Mouse (Mus musculus): Measurements from ENCODE around the gene Pigq. TPM values are rescaled to one million over a fixed set of nuclear protein-coding genes. Genes with fewer than 3 reads are reported as not detected.

Gene Pigq
- total RNA-seq, 2 experiments from 2014 or later, result 1,336 to 1,728 TPM

DNA sequence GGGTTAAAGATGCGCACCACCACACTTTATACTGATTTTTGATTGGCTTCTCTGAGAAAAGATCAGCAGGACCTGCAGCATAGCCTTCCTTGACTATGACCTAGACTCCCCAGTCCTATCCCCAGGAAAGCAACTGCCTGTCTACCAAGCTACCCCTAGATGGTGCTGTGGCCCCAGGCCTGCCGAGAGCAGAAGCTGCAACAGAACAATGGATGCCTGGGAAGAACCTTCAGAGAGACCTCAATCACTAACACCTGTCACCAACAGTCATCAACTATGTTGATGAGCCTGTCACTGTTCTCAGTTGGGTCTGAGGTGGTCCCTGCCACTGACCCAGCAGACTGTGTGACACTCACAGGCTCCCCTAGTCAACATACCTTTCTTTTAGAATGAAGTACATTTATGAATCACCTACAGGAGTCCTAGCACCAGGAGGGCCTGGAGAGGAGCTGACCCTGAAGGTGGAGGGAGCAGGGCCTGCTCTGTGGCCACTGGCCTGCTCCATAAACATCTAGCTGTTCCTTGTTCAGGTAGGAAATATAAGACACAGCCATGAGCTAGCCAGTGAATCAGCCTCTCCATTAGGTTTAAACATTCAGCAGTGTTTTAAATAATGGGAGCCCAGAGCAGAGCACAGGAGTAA, 50.6 kb downstream of the Pigq start:
- ATAC-seq (replicated peaks; ENCODE audit: low FRiP score, poor library complexity, severe bottlenecking), result peak; percentile 93

DNA sequence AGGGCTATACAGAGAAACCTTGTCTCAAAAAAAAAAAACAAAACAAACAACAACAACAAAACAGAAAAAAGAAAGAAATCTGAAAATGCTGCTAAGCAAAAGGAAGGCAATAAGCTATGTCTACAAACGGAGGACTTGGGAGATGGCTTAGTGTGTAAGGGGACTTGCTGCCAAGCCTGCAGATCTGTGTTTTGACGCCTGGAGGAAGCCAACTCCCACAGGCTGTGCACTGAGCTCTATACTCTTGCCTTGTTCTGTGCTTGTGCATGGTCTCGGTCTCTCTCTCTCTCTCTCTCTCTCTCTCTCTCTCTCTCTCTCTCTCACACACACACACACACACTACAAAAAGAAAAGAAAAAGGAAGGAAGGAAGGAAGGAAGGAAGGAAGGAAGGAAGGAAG, 55.9 kb downstream of the Pigq start:
- ATAC-seq (replicated peaks; ENCODE audit: low FRiP score, poor library complexity, severe bottlenecking), result no peak

DNA sequence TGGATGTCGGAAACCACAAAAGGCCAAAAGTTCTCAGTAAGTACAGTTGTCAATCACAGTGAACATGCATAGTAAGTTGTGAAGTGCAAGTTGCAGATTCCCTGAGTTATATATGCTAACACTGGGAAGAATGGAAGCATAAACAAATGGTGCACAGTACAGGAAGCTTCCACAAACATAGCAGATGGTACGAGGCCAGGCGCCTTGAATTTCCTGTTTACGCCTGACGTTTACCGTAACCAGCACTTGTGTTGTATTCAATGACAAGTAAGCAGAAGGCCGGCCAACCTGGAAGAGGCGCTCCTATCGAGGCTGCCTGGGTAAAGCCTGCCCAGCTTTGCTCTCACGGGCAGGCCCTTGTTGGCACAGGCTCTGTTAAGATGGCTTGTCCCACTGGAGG, 57.3 kb downstream of the Pigq start:
- no peak for ATAC-seq (replicated peaks; ENCODE audit: low FRiP score, poor library complexity, severe bottlenecking)

DNA sequence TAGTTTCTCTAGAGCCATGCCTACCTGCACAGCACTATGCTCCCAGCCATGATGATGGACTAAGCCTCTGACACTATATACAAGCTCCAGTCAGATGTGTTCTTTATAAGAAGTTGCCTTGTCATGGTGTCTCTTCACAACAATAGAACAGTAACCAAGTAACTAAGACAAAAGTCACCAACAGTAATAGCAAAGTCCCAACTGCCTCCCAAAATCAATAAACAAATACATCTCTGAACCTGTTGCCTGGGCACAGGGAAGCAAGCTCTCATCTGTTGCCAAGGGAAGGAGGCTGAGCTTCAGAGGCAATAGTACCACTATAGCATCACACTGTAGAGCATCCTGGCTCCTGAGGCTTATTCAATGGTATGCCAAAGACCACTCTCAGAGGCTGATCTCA, 57.9 kb downstream of the Pigq start:
- no peak for ATAC-seq (replicated peaks; ENCODE audit: low FRiP score, poor library complexity, severe bottlenecking)

DNA sequence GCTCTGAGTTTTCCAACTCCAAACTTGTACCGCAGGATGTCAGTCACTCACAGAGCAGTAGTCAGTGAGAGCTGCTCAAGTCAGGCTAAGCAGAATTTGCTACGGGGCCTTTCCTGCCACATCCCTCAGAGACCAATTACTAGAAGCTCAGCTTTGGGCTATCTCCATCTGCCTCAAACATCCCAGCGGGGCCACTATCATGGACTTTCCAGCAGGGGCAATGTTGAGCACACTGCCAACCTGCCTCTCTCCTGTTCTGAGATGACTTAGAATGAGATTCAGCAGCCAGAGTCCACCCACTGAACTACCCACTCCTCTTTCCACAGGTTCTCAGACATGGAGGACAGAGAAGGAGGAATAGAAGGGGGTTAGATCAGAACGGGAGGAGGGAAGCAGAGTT, 59.1 kb downstream of the Pigq start:
- peak; percentile 60; the same call in 1 of the 2 replicates for ATAC-seq (replicated peaks; ENCODE audit: low FRiP score, poor library complexity, severe bottlenecking)

DNA sequence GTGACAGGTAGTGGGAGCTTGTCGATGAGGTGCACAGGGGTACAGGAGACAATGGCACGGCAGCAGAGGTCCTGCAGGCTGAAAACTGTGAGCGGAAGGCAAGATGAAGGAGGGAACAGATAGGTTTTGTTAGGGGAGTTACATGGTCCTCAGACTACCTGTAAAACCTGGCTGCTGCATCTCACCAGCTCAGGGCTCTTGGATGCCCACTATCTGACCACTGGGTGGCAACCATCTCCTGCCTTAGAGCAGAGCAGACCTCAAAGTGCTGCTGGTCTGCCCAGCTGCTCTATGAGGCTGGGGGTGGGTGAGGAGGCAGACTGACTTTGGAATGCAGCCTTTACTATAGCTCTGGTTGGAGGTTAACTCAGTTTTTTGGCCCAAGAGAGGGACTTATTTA, 60.9 kb downstream of the Pigq start:
- no peak for ATAC-seq (replicated peaks; ENCODE audit: low FRiP score, poor library complexity, severe bottlenecking)

DNA sequence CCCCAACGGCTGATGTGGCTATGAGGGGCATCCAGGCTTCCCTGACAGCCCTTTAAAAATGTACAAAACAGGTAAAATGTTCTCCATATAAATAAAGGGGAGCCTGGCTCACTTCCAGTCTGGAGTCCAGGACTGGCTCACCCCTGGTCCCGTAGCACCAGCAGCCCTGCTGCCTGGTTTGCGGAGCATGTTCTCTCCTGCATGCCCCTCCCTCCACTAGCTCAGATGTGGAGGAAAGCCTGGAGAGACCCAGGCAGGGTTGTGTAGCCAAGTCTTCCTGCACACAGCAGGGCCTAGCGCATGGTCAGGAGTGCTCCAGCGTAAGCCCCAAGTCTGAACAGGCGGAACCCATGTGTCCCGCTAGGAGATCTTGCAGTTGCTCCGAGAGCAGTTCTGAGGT, 61.5 kb downstream of the Pigq start:
- no peak for ATAC-seq (replicated peaks; ENCODE audit: low FRiP score, poor library complexity, severe bottlenecking)

DNA sequence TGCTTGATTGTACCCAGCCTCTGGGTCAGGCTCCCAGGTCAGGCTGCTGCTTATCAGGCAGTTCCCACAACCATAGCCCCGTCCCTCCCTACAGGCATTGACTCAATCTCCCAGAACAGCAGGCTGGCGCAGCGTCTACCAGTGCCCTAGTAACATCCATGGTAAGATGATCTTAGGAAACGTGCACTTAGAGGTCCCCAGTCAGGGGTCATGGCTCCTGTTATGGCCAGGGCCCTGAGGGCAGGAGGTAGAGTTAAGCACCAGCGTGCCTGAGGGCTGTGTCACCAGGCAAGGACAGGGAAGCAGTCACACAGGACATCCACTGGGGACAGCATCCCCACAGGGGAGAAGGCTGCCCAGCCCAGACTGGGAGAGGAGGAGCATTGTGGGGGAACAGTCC, 62.4 kb downstream of the Pigq start:
- ATAC-seq (replicated peaks; ENCODE audit: low FRiP score, poor library complexity, severe bottlenecking), result no peak

DNA sequence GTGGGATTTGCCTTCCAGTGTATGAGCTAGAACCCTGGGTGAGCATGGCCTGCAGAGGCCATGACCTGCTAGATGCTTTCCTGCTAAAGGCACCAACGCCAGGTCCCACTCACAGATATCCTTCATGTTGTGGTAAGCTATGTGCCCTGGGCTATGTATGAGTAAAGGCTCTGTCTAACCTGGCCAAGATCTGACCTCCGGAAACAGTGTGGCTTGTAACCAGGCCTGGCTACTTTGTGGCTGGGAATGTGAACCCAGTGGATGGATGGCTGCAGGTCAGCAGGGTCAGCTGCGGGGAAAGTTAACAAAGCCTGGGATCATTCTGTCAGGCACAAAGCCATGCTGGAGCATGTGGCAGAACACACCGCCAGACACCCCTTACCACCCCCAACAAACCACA, 63.0 kb downstream of the Pigq start:
- ATAC-seq (replicated peaks; ENCODE audit: low FRiP score, poor library complexity, severe bottlenecking), result no peak

DNA sequence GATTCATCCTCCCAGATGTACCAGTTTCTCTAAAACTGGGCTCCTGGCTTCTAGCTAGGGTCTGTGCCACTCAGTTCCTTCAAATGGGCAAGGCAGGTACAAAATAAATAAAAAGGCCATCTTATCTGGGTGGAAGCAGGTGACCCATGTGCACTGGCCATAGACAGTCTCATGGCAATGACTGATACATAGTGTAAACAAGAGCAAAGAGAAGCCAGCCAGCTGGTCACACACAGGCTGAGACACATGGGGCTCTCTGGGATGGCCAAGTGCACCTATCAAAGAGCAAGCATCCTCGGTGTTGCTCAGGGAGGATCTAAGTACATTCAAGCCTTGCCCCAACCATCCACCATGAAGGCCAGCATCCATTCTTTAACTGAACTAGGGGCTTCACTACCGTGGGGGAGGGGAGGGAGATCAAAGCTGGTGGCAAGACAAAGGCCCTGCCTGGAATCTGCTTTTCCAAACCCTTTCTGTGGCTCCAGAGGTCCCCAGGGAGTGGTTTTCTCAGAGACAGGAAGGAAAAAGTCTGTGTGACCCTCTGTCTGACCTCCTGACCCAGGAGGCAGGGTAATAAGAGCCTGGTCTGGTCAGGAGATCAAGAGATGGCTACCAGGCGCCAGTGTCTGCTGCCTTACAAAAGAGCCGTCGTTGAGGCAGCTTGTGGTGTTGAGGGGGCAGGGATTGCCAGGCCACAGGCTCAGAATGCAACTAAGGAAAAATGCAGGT, 63.7 kb downstream of the Pigq start:
- ATAC-seq (replicated peaks; ENCODE audit: low FRiP score, poor library complexity, severe bottlenecking), result no peak

DNA sequence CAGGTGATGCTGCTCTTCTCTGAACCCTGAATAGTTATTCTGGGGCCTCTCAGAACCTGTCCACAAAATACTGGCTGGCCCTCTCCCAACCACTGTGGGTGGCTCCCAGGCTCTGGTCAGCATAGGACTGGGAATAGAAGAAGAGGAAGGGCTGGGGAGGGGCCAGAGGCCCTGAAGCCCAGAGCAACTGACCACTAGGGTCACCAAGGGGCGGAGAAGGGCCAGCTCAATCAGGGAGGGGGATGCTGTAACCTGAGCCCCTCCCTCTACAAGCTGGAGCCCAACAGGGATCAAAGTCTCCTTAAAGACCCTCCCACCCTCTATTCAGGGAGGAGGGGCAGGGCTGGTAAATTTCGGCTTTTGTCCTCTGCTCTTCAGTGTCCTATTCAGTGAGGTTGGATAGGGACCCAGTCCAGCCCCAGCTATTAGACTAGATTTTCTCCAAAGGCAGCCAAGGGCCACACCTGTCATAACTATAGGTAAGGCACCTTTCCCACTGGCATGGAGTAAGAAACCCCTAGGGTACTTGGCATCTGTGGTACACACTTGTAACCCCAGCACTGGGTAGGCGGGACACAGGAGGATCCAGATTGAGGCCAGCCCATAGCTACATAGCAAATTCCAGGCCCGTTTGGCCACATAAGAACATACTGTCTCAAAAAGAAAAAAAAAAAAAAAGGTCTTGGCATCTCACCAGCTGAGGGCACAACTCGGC, 64.4 kb downstream of the Pigq start, which contains the start of gene Wfikkn1:
TSS of gene Wfikkn1 (minus strand) at position 663 of the 715 bp plus-strand sequence.
- no peak for ATAC-seq (replicated peaks; ENCODE audit: low FRiP score, poor library complexity, severe bottlenecking)

DNA sequence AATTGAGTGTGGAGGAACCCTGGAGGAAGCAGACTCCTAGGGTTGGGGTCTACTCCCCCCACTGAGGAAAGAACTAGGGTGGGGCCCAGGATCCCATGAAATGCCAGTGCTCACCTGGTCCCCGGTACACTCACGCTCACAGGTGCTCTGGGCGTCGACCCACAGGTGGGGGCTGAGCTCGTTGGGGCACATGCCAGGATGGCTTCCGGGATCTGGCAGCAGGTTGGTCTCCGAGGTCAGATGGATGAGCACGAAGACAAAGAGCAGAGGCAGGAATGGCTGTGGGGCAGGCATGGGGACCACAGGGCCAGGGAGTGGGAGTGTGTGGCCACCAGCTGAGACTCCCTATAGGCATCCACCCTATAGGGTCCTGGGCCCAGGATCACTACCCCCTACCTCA, 65.0 kb downstream of the Pigq start:
- no peak for ATAC-seq (replicated peaks; ENCODE audit: low FRiP score, poor library complexity, severe bottlenecking)

DNA sequence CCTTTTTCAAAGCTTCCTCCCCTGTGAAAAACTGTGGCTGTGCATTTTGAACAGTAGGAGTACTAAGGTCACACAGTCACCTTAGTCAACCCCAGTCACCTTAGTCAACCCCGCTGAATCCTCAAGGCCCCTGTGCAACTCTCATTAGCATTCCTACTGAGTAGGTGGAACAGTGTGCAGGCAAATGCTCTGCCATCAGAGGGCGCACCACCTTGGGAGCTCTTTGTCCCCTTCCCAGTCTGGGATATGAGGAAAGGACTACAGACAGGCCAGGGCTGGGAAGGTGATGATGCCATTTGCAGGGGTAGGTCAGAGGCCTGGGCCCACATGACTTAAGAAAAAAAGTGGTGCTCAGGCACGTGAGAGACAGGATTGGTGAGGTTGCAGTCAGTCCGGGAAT, 65.5 kb downstream of the Pigq start:
- ATAC-seq (replicated peaks; ENCODE audit: low FRiP score, poor library complexity, severe bottlenecking), result no peak

DNA sequence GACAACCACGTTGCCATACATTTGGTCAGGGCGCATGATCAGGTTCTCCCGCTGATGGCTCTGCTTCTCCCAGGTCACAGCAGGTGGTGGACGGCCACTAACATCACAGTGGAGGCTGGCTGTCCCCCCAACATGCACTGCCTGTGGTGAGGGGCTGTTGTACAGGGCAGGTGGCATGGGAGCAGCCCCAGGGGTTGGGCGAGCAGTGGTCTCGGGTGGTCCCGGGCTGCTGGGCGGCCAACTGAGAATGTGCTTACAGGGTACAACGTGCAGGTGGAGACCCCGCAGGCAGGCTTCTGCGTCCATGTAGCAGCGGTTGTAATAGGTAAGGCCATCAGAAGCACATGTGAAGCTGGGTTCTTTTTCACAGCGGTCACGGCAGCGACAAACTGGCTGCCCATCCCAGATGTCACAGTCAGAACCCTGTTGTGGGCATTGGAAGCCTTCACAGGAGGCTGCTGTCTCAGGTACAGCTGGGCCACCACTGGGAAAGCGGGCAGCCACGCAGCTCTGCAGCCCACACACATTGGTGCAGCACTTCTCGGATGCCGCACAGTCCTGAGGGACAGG, 66.0 kb downstream of the Pigq start:
- ATAC-seq (replicated peaks; ENCODE audit: low FRiP score, poor library complexity, severe bottlenecking), result no peak

DNA sequence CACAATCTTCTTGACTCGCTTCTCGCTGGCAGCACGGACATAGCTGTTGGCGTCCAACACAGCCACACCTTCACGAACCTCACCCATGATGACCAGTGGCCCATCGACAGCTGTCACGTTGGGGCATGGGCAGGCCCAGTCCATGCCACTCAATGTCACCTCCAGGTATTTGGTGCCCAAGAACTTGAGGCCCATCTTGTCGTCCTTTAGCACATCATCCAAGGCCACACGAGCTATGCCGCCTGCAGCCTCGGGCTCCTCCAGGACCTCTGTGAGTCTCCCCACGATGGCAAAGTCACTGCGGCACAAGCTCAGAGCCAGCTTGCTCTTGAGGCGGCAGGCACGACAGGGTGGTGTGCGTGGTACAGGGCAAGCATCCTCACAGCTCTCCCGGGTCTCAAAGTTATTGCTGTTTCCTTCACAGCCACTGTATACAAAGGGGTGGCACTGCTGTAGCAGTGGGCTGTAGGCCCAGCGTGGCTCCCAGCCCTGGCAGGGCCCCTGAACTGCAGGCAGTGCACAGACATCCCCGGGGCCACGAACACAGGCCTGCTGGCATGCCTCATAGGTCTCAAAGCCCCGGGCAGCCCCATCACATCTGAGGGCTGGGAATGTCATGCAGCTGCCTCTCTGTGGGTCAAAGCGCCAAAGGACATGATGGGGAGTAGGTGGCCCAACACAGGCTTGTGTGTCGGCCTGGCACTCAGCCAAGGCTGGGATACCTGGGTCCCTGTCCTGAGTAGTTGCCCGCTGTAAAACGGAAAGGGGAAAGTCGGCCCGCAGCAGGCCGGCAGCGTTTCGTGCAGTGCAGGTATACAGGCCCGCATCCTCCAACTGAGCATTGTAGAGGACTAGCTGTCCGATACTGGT, 66.8 kb downstream of the Pigq start:
- ATAC-seq (replicated peaks; ENCODE audit: low FRiP score, poor library complexity, severe bottlenecking), result no peak

DNA sequence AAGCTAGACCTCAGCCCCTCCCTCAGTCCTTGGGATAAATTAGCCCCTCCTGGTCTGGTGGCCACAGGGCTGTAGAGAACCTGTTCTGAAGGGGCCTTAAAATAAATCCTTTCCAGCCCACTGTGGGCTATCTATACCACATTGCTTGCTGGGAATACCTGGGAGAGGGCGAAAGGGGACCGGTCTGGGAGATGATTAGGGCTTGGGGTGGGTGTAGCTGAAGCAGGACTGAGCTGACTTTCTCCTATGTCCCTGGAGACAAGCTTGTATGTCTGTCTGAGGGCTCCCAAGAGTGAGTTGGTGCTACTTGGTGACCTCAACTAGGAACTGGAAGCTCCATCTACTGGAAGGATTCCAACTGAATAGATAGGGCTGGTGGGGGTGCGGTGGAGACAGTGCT, 67.7 kb downstream of the Pigq start:
- ATAC-seq (replicated peaks; ENCODE audit: low FRiP score, poor library complexity, severe bottlenecking), result no peak
